Mouse (Mus musculus) kidney, adult 18-20 months (tissue): Measurements from ENCODE around the gene Yjefn3.
A peak's percentile ranks its signal among the peaks of the same experiment; 100 is the strongest.

ENCODE experiments used
- DNase-seq: peaks from one replicate; pipeline ENCODE4 v3.0.0; 2021

Yjefn3 gene

GRCm38 (mm10) chr8:69906260-69906659 lies 3.7 kb upstream of the Yjefn3 start:
- DNase-seq: no peak

DNA sequence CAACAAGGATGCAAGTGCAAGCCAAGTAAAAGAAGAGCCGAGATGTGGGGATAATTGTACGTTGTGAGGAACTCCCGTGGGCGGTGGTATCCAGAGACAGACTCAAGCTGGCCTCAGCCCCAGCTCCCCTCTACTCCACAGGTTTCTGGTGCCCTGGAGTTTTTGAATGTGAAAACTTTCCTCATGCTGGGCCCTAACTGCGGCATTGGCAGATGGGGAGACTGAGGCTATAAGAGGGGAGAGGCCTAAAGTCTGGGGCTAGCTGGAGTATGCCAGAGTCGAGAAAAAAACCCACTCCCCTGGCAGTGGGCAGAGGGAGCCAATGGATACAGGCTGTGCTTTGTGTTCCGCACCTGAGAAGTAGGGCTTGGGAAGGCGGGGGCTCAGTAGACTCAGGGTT lies 1.6 kb upstream of the Yjefn3 start:
- no peak for DNase-seq

DNA sequence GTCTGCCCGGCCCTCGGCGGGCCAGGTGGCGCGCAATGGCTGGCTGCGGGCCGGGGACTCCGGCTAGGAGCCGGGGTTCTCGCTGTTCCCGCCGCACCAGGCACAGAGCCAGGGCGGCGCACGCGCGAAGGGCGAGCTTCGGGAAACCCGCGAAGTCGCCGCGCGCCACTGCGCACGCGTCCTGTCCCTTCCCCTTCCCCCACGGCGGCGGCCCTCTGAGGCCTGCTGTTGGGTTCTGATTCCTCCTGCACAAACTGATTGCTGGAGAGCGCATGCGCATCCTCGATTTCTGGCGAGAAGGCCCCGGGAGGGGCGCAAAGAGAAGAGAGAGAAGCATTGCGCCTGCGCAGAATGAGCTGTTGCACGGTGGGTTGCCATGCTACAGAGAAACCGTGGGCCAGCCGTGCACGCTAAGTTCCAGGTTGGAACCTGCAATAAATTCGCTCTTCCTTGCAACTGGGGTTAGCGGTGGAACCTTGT lies 591 bp upstream of the Yjefn3 start:
- DNase-seq: peak; percentile 97

DNA sequence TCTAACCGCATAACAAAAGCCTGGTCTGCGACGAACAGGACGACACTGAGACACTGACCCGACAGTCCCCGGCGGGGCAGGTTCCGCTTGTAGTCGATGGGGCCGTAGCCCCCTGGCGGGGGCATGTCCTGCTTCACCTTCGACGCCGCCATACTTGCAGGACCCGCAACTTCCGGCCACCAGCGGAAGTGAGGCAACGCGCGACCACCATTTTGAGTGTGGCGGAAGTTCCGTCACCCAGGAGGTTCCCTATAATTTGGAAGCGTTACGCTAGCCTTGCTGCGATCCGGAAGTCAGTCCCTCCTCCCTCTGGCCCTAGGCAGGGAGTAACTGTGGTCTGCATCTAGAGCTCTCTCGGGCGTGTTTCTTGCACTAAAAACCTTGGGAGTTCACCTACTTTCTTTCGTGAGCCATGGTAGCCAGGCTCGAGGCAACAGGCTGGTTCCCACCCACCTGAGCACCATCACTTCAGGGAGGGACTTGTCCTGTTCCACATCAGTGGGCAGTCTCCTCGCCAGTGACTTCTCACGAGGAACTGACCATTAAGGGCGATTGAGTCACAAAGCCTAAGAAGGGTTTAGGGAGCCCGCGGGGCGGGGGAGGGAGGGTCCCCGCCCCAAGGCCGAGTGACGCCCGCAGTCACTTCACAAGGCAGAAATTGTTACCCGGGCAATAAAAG lies 889 bp downstream of the Yjefn3 start:
- DNase-seq: peak; percentile 99

- peak; percentile 39 for DNase-seq
These were observed 1.5 kb downstream of the Yjefn3 start for GRCm38 (mm10) chr8:69900895-69901451.

DNA sequence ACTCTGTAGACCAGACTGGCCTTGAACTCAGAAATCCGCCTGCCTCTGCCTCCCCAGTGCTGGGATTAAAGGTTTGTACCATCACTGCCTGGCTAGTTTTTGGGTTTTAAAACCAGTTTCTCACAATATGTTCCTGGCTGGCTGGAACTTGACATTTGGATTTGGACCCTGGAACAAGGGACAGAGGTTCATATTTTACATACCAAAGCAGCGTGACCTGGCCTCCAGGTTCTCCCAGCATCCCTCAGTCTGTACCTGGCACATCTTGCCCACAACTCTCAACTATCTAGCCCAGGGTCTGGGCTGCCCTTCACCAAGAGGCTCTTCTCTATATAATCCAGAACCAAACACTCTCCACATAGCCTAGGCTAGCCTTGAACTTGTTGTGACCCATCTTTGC lies 2.6 kb downstream of the Yjefn3 start:
- no peak for DNase-seq

GRCm38 (mm10) chr8:69897857-69898256 lies 4.7 kb downstream of the Yjefn3 start:
- DNase-seq: no peak

DNA sequence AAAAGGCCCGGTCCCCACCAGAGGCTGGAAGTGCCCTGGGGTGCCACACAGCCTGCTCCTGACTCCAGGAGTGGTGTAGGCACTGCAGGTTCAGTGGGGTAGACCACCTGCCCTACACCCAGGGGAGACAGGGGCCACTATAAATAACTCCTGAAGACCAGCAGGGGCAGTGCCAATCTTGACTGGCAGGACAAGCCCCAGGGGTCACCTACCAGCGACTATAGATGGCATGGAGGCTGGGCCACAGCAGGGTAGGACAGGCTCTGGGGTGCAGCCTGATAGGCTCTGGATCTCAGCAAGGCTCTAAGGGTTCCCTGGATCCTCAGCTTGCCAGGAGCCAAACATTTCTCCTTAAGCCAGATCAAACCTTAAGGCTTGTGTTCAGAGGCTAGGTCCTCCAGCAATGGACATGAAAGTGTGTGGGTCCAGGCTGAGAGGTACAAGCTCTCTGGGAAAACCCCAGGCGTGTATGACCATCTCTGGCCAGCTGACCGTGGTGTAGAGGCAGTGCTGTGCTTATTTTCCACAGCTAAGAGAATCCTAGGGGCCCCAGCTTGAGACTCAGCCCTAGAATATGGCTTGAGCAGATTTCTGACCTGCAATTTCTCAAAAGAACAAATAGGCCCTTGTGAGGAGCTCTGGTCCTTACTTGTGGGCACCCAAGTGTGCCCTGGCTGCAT lies 6.6 kb downstream of the Yjefn3 start:
- DNase-seq: no peak

DNA sequence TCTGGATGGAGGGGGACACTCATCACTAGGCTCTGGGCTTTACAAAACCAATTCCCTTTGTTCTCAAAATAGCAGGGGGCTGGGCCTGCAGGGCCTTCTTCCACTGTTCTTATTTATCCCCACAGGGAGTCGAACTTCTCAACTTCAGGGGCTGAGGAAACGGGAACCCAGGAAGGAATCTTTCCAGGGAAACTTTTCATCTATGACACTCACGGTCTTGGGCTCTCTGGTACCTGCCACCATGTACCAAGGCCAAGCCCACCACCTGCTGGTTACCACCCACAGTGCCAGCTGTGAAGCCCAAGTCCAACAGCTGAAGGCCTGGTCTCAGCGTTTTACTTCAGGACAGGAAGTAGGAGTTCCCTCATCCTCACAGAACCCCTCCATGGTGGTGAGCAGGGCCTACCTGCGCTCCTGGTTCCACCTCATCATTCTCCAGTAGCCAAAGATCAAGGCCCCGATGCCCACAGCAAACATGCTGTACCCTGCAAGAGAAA lies 7.6 kb downstream of the Yjefn3 start:
- no peak for DNase-seq

- DNase-seq: peak; percentile 52
These were observed 8.6 kb downstream of the Yjefn3 start for GRCm38 (mm10) chr8:69893863-69894262.

- peak; percentile 46 for DNase-seq
These were observed 11.7 kb downstream of the Yjefn3 start for GRCm38 (mm10) chr8:69890813-69891241.

DNA sequence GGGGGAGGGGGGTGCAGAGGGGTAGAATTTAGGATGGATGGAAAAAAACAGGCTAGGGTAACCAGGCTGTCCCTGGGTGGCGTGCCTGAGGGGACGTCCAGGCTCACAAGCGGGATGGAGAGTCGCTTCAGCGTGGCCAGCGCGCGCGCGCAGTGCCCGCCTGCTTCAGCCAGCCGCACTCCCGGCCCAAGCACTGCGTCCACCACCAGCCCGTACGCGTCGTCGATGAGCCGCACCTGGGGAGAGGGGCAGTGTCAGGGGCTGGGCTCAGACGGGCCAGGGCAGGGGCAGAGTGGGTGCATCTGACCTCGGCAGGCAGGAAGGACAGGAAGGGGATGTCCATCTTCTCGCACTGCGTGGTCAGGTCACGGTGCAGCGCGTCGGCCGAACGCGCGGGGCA lies 13.6 kb downstream of the Yjefn3 start:
- DNase-seq: no peak

DNA sequence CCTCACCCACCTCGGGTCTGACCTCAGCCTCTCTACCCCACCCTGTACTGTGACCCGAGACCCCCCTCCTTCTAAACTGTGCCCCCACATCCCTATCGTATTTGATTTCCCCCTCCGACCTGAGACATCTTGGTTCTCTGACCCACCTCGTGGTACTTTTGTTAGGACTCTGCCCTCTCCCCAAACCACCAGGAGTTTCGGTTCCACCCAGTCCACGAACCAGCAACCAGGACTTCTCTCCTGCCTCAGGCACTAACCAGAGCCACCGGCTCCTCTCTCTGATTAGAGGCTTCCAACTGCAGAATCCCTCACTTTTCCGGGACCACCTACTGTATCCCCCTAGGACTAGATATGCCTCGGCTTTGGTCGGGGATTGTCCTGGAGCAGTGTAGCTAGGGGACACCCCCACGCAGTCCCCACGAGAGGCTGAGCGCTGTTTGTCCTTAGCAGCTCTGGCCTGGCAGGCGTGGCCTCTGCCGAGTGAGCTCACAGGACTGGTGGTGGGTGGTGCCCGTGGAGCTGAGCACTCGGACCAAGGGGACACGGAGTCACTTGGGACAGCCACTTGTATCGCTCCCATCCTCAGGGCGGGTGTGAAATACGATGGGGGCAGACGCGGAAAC lies 14.2 kb downstream of the Yjefn3 start:
- peak; percentile 24 for DNase-seq

DNA sequence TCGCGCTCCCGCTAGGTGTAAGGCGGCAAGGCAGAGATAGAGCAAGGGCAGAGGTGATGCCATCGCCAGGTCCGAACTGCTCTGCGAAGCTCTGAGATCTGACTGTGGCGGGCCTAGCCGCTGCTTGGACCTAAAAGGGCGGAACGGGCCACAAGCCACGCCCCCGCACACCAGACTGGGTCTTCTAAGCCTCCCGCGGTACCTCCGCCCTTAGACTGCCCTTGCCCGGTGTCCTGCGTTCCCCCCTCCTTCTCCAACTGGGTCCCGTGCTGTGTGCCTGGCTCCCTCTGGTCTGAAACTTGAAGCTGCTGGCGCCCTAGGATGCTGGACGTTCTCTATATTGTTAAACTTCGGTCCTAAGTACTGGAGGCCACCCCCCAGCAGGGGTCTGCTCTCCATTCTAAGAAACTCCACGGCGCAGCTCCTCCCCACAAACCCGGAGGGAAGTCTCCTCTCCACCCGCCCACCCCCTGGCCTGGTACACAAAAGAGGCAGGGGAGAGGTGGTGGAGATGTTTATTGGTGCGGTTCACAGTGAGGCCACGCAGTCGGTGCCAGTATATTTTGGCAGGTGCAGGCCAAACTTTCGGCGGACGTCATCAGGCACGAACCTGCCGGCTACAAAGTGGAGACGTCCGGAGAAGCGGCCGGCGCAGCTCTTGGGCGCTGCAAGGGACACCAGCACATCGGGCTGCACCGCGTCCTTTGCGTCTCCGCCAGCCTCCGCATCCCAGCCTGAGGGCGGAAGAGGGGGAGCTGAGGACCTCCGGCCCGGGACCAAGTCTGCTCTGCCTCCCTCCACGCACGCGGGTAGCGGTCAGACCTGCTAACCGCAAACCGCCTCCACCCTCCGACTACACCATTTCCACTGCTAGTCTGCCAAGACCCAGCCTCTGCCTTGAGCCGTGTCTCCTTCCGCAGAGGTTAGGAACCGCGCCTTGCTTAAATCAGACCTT lies 14.9 kb downstream of the Yjefn3 start, which contains the start of gene Cilp2:
Cilp2 (minus strand) TSS at position 399 of the 955 bp plus-strand sequence.
- peak; percentile 54 for DNase-seq

DNA sequence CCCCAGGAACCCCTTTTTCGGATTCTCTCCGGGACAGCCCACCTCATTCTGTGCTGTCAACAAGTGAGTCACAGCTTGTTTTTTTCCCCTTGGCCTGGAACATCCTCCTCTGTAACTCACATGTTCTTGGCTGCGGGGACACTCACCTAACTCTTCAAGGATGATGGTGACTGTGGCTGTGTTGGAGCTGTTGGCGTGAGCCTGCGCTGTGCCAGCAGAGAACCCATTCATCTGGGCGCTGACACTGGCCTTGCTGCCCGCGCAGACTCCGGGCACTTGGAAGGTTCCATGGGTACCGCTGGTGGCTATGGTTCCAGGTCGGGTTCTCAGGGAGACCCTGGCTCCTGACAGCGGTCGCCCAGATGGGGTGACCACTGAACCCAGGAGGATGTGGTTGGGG lies 18.4 kb downstream of the Yjefn3 start:
- DNase-seq: no peak

DNA sequence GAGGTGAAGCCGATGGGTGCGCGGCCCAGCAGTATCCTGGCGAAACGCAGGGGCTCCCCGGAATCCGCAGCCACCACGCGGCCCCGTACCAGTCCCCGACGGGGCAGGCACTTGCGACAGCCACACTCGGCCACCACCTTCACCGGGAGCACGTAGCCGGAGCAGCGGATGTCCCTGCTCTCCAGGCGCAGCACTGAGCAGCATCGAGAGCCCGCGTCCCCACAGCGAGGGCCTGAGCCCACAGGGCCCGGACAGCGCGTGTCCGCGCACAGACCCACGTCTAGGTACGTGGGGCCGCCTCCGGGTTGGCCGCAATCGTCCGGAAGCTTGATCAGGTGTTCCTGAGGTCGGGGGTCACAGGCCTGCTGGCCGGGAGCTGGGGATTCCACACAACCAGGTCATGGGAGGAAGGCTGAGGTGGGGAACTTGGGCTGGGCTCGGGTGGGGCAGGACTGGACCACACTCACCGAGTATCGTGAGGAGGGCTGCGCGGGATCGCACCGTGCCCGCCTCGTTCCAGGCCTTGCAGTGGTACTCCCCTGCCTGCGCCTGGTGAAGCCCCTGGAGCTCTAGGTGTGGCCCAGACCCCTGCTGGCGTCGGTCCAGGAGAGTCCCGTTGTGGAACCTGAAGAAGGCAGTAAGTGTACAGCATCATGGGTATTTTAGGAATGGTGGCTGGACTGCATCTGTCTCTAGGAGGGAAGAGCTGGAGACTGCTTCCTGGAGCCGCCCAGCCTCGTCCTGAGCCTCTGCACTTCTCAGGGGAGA lies 19.5 kb downstream of the Yjefn3 start:
- no peak for DNase-seq

DNA sequence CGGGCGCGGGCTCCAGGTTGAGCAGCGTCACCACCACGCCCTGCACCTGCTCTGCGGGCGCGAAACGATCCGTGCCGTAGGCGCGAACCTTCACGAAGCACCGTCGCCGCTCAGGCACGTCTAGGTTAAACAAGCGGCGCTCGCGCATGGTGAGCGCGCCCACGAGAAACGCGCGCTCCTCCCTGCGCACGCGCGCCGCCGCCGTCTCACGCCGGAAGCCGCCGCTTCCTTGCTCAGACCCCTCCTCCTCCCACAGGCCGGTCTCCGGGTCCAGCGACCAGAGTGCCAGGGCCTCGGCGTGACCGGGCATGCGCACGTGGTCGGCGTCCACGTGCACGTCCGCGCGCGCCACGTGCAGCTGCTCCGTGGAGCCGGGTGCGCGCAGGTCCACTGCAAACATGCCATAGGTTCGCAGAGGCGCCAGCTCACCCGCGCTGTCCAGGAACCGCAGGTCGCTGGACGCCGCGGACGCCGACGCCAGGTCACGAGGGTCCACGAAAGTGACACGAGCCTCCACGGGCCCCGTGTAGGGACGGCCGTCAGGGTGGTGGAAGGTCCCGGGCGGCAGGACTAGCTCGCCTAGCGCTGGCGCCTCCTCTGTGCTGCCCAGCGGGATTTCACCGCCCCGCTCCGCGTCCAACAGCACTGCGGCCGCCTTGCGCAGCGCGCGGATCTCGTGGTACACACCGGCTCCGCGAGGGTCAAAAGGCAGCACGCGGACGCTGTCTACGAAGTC lies 20.3 kb downstream of the Yjefn3 start:
- peak; percentile 58 for DNase-seq

DNA sequence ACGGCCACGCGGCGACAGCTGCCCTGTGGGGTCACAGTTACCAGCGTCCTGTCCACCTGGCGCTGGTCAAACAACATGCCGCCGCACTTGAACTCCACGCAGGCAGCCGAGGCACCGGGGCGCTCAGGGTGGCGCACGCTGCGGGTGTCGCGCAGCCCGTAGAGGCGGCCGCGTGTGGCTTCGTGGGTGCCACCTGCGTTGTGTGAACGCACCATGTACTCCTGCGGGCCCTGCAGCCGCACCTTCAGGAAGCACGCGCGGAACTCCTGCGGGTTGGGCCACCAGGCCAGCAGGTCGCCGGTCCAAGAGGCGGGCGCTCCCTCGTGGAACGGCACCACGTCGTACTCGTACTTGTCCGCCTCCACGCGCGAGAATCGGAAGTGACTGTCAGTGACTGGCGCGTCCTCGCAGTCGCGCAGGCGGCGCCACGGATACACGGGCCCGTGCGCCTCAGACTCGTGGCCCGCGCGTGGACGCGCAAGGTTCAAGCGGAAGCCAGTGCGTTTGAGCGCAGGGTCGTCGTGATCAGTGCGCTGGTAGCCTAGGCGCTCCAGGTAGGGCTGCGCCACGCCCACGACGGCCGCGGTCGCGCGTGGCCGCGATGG lies 21.1 kb downstream of the Yjefn3 start:
- no peak for DNase-seq

GRCm38 (mm10) chr8:69880841-69881240 lies 21.7 kb downstream of the Yjefn3 start:
- no peak for DNase-seq

GRCm38 (mm10) chr8:69879678-69880077 lies 22.8 kb downstream of the Yjefn3 start:
- DNase-seq: no peak
